Mouse (Mus musculus) T-helper 17 cell (primary cell): ENCODE measurements around the gene 3110082I17Rik.

ENCODE experiments used
- in situ Hi-C, 2 experiments: fragments of 300-600 bp; cut with MboI, MseI; formaldehyde crosslinking; loops; 1 replicate in 1 of 2; 2 replicates in 1 of 2; pipeline ENCODE4 v1.15.1; 2025; ENCODE audit warnings: high pct_unique_total_duplicates in 2 of 2

3110082I17Rik gene

DNA sequence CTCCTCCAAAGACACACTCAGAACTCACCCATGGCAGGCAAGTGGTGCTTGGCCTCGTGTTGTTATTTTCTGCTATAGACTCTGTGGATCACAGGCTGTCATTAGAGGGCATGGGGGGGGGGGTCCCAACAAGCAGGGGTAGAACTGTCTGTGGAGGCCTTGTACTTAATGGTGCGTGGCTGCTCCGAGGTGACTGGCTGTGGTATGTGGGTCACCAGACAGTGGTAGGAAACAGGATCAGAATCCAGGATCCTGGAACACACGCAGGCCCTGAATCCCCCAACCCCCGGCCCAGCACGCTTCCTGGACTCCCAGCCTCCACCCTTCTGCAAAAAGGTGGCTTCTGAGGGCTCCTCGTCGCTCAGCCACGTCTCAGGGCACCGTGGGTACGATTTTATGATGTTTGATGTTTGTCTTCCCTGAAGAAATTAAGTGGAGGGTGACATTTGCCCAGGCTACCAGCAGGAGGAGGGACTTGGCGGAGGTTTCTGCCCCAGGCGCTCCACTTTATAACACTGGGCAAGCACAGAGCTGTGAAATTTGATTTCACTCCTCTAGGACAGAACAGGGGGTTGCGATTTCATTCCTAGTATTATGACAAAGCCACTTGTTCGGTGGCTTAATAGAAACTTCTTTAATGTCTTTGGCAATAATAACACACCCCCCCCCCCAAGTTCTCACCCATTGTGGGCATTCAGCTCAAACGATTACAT lies 126.9 kb downstream of the 3110082I17Rik start:
- in situ Hi-C loops: loop anchor here in 1 of 2 experiments (5.0 kb wide), 1 partner anchor 51 kb away; no protein-coding TSS in a partner anchor

DNA sequence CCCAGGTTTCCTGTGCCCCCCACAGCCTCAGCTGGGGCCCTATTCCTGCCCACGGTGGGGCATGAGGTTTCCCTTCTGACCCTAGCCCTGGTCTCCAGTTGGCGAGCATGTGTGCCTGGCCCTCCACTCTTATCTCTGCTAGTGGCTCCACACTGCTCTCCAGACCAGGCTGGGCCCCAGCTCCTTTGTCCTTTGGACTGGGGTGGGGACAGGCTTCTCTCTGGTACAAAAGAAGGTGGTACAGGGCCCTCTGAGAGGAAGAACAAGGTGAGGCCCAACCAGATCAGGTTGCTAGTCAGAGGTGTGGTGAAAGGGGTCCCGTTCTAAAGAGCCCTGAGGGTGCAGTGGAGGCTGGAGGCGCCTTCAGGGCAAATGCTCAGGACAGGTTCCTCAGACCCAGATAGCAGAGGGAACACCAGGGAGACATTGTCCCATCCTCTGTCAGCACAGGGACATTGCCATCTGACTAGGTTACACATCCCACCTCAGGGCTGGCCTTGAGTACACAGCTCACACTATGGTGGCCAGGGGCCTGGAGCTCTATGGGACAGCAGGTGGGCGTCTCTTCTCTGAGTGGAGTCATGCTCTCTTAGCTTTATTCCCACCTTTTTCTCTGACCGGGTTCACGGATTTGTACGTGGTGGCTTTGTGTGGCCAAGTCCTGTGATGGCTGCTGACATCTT lies 127.6 kb downstream of the 3110082I17Rik start:
- in situ Hi-C loops: loop anchor here in 1 of 2 experiments (5.0 kb wide), 1 partner anchor 50 kb away; no protein-coding TSS in a partner anchor

DNA sequence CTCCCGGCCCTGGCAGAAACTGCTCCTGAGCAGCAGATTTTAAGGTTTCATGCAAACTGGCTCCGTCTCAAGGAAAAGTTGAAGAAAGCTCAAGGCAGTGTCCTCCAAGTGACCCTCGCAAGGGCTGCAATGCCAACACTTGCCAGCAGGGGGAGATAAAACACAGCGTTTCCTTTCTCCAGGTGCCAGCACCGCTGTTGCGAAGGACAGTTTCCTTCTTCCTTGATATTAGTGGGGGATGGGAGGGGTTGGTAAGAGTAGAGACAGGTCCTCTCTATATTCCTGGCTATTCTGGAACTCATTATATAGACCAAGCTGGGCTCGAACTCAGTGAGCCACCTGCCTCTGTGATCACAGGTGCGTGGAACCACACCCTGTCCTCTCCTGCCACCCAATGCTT lies 128.6 kb downstream of the 3110082I17Rik start:
- in situ Hi-C loops: loop anchor here in 1 of 2 experiments (5.0 kb wide), 1 partner anchor 49 kb away; no protein-coding TSS in a partner anchor

DNA sequence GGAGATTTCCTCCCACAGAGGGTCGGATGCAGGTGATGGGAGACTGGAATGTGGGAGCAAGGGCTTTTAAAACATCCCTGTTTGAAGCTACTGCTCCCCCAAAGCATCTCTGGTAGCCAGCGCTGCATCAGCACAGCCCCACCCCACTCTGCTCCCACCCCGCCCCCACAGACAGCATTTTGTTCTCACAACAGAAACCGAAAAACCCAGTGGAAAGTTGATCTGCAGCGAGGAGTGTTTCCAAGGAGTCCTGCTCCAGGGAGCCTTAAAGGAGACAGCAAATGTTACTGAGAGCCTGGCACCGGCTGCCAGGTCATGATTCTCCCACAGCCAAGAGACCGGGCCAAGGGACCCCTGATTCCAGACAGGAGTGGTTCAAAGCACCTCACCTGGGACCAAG lies 129.6 kb downstream of the 3110082I17Rik start:
- in situ Hi-C loops: loop anchor here in 1 of 2 experiments (5.0 kb wide), 1 partner anchor 48 kb away; no protein-coding TSS in a partner anchor

DNA sequence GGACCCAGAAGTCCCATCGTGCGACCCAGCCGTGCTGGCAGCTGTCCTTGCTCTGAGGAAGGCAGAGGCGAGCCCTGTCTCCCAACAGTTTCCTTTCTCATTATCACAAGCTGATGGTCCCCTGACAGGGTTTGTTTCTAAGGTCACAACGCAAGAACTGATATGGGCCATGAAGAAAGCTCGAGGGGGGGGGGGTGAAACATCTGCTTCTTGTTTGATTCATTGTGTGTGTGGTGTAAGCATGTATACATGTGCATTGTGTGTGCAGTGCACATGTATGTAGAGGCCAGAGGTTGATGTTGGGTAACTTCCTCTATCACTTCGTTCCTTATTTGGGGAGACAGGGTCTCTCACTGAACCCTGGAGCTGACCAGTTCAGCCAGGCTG lies 132.7 kb downstream of the 3110082I17Rik start:
- in situ Hi-C loops: loop anchor here in 1 of 2 experiments (5.0 kb wide), 1 partner anchor 45 kb away; no protein-coding TSS in a partner anchor

DNA sequence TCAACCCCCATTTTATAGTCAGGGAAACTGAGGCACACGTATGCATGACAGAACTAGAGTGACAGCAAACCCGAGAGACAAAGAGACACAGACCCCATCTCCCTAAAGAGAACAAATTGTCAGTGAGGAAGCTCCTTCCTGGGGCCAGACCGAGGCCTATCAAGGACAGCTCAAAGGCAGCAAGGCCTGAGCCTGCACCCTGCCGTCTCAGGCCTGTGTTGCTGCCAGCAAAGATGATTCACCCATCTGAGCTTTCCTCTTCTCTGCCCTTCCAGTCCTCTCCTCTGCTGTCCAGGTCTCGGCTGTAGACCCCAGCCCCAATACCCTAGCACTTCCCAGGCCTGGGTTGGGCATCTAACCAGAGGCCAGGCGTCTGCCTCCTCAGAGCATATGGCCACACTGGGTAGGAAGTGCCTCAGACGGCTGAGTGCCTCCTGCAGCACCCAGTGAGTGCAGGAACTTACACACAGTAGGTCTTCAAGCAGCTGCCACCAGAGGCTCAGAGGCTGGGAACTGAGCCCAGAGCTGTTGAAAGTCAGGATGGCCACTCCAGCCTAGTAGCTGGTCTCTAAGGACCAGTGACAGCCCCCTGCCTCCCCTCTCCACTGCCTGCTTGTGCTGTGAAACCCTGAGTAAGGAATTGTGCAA lies 133.2 kb downstream of the 3110082I17Rik start:
- in situ Hi-C loops: loop anchor here in 1 of 2 experiments (5.0 kb wide), 1 partner anchor 45 kb away; no protein-coding TSS in a partner anchor

DNA sequence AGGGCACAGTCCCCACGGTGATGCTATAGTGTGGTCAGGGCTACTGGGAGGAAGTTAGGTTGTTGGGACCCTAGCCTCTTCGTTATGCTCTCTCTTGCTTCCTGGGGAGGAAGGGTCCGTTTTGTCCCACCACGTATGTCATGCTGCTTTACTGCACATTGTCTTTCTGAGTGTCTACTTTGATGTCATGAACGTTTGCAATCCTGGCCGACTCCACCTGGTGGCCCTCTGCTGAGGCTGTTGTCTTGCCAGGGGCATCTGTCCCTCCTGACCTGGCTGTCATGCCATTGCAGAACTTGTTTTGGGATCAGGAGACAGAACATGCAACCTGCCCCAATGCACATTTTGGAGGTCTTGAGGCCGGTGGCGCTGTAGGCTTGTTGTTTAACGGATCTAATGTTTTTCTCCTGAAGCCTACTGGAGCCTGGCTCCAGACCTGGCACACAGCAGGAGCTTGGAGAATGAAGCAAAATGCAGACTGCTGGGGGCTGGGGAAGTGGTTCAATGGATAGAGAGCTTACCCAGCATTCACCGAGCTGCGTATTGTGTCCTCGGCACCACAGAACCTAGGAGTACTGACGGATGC lies 134.1 kb downstream of the 3110082I17Rik start:
- in situ Hi-C loops: loop anchor here in 1 of 2 experiments (5.0 kb wide), 1 partner anchor 44 kb away; no protein-coding TSS in a partner anchor

DNA sequence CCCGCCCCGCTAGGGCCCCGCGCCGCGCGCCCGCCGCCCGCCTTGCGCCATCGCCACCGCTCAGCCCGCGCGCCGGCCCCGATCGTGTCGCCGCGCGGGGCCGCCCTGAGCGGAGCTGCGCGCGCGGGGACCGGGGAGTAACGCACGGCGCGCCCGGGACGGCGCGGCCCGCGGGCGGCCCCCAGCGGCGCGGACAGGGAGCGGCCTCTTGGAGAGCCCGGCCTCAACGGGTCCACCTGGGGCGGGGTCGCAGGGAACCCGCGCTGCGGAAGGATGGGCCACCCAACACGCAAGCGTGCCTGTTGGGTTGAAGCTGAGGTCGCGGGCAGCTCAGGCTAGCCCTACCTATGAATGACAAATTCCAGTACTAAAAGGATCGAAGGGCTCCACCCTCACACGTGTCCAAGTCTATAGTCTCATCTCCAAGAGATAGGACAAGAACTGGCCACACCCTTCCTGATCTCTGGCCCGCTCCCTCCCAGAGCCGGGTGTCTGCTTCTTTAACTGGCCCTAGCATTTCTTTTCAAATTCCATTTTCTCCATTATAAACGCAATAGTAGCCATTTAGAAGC lies 134.8 kb downstream of the 3110082I17Rik start, which contains the start of gene Adap1:
Adap1 (minus strand) TSS at position 228 of the 572 bp plus-strand sequence.
- in situ Hi-C loops: loop anchor here in 1 of 2 experiments (5.0 kb wide), 1 partner anchor 43 kb away; no protein-coding TSS in a partner anchor

DNA sequence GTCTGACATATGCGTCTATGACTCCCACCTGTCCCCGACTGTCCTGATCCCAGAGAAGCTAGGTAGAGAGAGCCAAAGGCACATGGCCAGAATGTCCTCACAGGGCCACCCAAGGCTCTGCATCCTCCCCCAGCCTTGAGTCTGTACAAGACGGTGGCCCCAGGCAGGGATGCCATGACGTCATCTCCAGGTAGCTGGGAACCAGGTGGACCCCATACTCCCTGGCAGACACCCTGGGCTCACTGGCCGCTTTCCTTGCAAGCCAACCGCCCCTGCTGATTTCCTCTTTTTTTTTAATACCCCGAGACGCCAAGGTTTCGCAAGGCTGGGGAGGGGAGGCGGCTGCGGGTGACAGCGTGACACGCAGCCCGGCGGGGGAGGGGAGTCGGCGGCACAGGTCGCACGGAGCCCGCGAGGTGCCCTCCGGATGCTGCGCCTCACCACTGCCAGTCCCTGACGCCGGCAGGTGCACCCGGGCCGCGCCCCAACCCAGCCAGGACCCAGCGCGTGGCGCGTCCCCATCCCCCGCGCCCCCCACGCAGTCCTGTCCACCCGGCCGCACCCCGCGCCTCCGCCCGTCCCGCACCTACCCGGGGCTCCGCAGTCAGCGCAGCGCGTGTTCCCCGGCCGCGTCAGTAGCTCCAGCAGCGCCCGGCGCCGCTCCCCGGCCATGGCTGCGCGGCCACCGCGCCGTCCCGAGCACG lies 135.5 kb downstream of the 3110082I17Rik start:
- in situ Hi-C loops: loop anchor here in 1 of 2 experiments (5.0 kb wide), 1 partner anchor 43 kb away; no protein-coding TSS in a partner anchor

DNA sequence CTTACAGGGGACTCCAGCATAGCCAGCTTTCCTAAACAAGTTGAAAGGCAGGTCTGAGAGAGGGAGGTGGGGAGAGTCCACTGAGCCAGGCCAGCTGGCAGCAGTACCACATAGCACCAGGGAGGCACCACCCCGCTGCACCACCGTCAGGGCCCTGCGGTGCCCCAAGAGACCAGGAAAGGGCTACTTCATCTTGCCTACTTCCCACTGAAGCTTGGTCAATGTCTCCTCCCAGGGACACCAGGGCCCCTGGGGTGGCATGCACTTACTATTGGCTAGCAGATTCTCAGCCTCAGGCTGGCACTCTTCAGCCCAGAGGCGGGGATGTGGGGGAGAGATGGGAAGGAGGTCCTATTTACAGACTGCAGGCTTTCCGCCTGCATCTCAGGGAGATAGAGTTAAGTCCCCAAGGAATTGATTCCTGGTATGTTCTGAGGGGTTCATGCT lies 136.3 kb downstream of the 3110082I17Rik start:
- in situ Hi-C loops: no loop called here

DNA sequence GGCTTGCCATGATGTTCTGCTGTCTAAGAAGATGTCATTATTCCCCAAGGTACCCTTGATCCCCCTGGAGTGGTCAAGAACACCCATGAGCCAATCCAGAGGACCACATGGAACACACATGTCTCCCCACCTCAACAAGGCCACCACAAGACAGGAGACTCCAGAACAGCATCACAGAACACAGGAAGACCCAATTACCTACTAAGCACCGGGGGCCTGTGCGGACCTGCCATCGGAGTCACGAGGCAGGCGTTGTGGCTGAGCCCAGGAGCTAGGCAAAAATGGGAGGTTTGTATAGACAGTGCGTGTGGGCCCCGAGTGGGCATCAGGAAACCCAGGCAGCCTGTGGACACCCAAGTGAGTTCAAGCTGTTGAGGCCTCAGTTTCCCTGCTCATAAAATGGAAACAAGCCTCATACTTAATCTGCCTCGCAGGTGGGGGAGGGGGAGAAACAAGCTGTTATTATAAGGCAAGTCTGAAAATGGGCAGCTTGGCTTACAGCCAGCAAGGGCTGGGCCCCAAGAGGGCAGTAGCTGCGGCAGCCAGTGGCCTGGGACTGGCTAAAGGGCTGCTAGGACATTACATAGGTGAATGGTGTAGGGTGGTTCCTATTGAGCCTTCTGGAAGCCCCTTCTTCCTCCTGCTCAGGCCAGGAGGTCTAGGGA lies 136.9 kb downstream of the 3110082I17Rik start:
- in situ Hi-C loops: no loop called here

DNA sequence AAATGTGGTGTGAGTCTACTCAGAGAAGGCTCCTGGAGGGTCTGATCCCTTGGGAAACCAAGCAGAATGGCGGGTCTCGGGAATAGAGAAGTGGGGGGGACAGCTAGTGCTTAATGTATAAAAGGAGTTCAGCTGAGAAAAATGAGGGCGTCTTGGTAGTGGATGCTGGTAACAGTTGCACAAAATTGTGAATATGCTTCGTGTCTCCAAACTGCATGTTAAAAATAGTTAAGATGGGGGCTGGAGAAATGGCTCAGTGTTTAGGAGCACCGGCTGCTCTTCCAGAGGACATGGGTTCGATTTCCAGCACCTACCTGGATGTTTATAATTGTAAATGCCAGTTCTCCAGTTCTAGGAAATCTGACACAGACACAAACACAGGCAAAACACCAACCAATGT lies 139.0 kb downstream of the 3110082I17Rik start:
- in situ Hi-C loops: no loop called here

DNA sequence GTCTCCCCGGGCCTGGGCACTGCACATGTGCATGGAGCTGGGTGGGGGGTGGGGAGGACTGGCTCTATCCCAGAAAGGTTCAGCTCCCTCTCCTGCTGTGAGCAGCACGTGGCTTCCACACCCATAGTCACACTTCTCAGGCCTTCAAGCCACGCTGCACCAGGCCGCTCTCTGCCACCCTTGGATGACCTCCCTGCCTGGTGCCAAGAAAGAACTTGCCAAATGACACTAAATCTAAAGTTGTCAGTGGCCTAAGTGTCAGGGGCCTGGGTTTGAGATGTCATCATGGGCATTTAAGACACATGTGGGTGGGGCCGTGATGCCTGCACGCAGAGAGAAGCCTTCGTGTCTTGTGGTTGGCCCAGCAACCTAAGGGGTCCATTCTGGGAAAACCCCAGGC lies 139.9 kb downstream of the 3110082I17Rik start:
- in situ Hi-C loops: no loop called here

DNA sequence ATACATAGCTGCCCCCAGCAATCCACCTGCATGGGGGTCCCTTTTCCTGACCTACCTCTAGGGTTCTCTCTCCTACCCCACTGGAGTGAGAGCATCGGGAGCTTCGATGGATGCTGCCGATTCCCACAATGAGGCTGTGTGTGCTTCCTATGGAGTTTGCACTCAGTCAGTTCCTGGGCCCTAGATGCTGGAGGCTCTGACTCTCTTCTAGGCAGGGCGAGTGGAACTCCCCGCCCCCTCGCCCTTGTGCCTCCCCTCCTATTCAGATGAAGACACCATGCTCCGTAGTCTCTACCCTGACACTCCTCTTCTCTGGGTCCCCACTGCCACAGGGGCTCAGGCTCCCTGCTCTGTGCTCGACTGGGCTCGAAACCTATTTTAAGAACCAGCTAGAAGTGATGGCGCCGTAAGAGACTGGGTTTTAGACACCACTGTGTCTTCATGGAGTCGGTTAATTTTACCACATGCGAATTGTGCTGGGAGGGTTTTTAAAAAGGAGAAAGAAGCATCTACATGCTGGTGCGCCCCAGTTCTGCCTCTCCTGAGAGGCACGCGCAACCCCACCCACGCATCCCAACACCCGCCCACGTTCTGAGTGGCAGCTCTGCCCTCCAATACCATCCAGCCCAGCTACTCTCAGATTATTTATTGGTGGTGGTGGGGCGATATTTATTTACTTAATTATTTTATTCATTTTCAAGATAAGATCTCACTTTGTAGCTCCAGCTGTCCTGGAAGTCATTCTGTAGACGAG lies 142.4 kb downstream of the 3110082I17Rik start:
- in situ Hi-C loops: no loop called here

DNA sequence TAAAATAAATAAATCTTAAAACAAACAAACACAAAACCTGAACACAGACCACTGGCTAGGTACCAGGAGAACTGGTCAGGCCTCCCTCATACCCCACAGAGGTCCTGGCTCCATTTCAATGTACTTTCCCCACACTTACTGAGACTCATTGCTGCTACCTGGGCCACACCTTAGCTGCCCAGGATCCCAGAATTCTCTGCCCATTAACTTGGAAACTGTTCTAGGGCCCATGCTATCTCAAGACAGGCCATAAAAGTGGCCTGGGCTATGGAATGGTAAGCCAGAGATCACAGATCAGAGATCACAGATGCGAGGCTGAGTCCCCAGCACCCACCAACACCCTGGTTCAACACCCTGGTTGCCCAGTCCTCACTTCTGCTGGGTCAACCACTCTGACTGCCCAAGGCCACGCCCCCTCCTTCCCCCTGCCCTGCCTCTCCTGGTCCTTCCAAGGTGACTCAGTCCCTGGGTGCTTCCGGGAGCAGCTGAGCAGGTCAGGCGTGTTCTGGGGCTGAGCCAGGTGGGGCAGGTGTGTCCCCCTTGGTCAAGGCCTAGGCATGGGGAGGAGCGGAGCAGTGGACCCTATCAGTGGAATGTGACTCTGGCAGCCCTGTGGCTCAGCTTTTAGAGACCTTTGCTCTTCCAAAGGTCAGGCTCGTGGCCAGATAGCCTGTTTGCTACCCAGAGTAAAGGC lies 143.2 kb downstream of the 3110082I17Rik start:
- in situ Hi-C loops: no loop called here

DNA sequence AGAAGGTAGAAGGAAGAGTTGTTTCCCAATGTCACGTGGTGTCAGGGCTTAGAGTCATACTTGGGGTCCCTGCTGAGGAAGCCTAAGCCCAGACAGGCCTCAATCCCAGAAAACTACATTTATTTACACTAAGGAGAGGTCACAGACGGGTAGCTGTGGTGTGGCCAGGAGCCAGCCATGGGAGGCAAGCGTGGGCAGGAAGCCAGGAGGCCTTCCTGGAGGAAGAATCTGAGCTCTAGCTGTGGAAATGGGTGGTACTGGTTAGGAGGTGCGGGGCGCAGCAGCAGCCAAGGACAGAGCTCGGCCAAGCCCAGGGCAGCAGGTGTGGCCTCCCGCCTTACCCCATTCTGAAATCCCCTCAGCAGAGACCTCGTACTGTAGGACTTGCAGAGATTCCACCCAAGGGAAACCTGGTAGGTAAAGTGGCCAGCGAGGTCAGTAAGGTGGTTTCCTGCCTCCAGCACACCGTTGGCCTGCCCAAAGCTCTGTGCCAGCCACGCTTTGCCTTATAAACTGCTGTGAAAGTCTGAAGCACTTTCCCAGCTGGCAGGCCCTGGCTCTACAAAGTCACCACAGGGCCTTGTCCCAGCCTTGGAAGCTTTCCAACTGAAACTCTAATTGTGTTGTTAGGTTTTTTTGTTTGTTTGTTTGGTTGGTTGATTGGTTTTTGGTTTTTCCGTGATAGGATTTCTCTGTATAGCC lies 145.2 kb downstream of the 3110082I17Rik start:
- in situ Hi-C loops: no loop called here

DNA sequence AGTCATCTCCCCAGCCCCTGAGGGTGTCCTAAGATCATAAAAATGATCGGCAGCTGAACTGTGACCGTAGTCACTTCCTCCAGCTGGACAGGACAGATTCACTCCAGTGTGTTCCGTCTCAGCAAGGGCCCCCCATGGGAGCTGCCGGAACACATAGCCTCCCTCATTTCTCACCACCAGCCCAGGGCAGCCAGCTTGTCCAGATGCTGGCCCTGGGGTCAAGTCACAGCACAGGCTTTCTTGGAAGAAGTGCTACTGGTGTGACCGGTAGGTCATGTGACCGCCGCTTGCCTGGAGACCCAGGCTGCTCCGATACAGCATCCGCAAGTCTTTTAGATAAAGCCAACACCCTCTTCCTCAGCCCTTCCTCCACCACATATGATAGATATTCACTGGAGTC lies 146.8 kb downstream of the 3110082I17Rik start:
- in situ Hi-C loops: no loop called here

DNA sequence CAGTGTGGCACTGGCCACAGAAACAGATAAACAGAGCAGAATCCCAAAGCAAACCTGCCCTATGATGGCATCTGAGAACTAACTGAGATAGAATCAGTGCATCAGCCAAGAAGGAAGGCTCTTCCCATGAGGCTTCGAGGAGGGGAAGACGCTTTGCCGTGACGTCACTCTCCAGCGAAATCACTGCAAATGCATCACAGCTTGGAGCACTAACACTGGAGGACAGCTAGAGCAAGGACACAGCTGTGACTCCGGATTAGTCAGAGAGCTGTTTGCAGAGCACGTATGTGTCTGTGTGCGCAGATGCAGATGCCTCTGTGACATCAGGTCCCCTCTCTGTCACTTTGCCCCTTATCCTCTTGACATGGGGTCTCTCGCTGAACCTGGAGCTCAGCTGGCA lies 148.5 kb downstream of the 3110082I17Rik start:
- in situ Hi-C loops: no loop called here
